Mouse (Mus musculus) heart, adult 2 months (tissue): ENCODE data around the gene Pgc. TPM values are rescaled to one million over a fixed set of nuclear protein-coding genes. Genes with fewer than 3 reads are reported as not detected.

Experiments
- DNase-seq, 2 experiments: peaks; one replicate each; pipeline ENCODE4 v3.0.0; 2021
- H3K27ac ChIP-seq: fragments of 200-600 bp; 2 replicates; pipeline ENCODE4 v1.8.1; 2022
- H3K27me3 ChIP-seq: fragments of 200-500 bp; 2 replicates; pipeline ENCODE4 v1.6.1; 2012; ENCODE audit warnings: mild to moderate bottlenecking, low read length, inconsistent platforms, mixed read lengths; ENCODE audit not compliant: control insufficient read depth, insufficient read depth
- H3K36me3 ChIP-seq: fragments of 200-500 bp; 2 replicates; pipeline ENCODE4 v1.6.1; 2012; ENCODE audit warnings: low read length, inconsistent platforms; ENCODE audit not compliant: control insufficient read depth, insufficient read depth
- H3K4me1 ChIP-seq: fragments of 200-500 bp; 2 replicates; pipeline ENCODE4 v1.6.1; 2011; ENCODE audit warnings: low read length; ENCODE audit not compliant: control insufficient read depth, insufficient read depth
- H3K4me3 ChIP-seq: fragments of 200-600 bp; 2 replicates; pipeline ENCODE4 v1.8.1; 2022
- H3K79me2 ChIP-seq: fragments of 200-500 bp; replicated peaks from 2 replicates; pipeline ENCODE4 v1.6.1; 2012; ENCODE audit warnings: mild to moderate bottlenecking, inconsistent platforms, low read length, moderate library complexity, mixed read lengths; ENCODE audit not compliant: control insufficient read depth, insufficient read depth
- H3K9ac ChIP-seq: fragments of 200-500 bp; 2 replicates; pipeline ENCODE4 v1.6.1; 2012; ENCODE audit warnings: low read depth, mild to moderate bottlenecking, control low read depth, inconsistent platforms, low read length, mixed read lengths
- CTCF ChIP-seq: fragments of 200-600 bp; IDR thresholded peaks from 2 replicates; pipeline ENCODE4 v1.8.1; 2022; ENCODE audit warnings: antibody characterized with exemption, mild to moderate bottlenecking, moderate library complexity
- EP300 ChIP-seq: fragments of 200-500 bp; IDR thresholded peaks from 2 replicates; pipeline ENCODE4 v1.6.1; 2011; ENCODE audit warnings: low read depth, low read length, control low read depth; ENCODE audit not compliant: insufficient read depth
- POLR2A ChIP-seq: fragments of 200-500 bp; IDR thresholded peaks from 2 replicates; pipeline ENCODE4 v1.6.1; 2011; ENCODE audit warnings: mild to moderate bottlenecking, low read depth, low read length, control low read depth; ENCODE audit not compliant: insufficient read depth
- WGBS: fragments of 180-500 bp; shearing (Covaris S2); methylation state at CpG from one replicate; pipeline ENCODE4 v1.1.7; 2018; 5-methylcytosine and 5-hydroxymethylcytosine counted together
- intact Hi-C: fragments of 180-260 bp; cut with DNase I; formaldehyde crosslinking; loops from one replicate; pipeline ENCODE4 v1.15.1; 2025
- polyA plus RNA-seq: library from polyadenylated mRNA; depleted of rRNA; stranded (reverse); fragments of >200 nt; gene quantifications from 2 replicates; pipeline ENCODE4 v1.2.3, GENCODE M21; 2012
- total RNA-seq, 2 experiments: library from RNA; stranded (reverse); gene quantifications; 2 replicates each; pipeline ENCODE4 v1.2.3; 2021

The Pgc gene
- total and polyA plus RNA-seq, 3 experiments, result 0.59 TPM; not detected in 2

DNA sequence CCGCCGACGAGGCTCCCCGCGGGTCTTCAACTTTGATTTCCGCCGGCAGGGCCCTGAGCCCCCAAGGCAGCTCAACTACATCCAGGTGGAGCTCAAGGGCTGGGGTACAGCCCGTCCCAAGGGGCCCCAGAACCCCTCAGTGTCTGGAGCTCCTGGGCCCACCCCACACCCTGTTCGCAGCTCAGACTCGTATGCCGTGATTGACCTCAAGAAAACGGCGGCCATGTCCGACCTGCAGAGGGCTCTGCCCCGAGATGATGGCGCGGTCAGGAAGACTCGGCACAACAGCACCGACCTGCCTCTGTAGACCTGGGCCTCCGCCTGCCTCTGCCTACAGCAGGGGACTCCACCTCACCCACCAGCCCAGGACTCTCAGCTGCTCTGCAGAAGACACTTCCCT is 23.1 kb upstream of the Pgc start:
- Histone ChIP-seq H3K27me3 (no peaks in the 10 kb centered on the region), H3K36me3 (no peaks in the 10 kb centered on the region), H3K4me3 (no peak overlapping the region), H3K4me1 (no peaks in the 10 kb centered on the region), H3K79me2 (no peaks in the 10 kb centered on the region), H3K27ac (no peak overlapping the region), H3K9ac (no peak overlapping the region)
- intact Hi-C loops, result no loop called here
- TF ChIP-seq EP300 (no peak), CTCF (no peak), POLR2A (no peak)
- WGBS, result 68% methylated on average over 20 of the region's 20 CpGs
- no peak for DNase-seq

DNA sequence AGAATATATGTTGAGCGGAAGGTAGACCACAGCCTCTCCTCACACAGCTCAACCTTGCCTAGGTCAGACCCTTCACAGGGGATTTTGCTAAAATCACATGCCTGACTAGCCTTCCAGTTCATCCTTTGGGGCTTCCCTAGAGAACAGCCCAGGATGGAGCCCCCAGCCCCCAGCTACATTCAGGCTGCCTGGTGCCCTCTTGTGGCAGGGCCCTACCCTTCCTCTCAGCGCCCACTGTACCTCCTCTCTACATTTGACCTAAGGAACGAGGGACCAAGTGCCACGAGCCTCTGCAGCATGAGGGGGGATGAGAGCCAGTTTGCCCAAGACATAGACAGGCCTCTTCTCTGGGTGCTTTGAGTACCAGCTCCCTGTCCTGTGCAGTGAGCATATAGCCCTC is 21.9 kb upstream of the Pgc start:
- Histone ChIP-seq H3K79me2 (no peaks in the 10 kb centered on the region), H3K36me3 (no peaks in the 10 kb centered on the region), H3K27ac (no peak overlapping the region), H3K27me3 (no peaks in the 10 kb centered on the region), H3K9ac (no peak overlapping the region), H3K4me1 (no peaks in the 10 kb centered on the region), H3K4me3 (no peak overlapping the region)
- WGBS, result 79% methylated on average over 4 of the region's 4 CpGs
- TF ChIP-seq CTCF (peak; percentile 41), POLR2A (no peak)
- DNase-seq, result no peak
- intact Hi-C loops, result no loop called here

DNA sequence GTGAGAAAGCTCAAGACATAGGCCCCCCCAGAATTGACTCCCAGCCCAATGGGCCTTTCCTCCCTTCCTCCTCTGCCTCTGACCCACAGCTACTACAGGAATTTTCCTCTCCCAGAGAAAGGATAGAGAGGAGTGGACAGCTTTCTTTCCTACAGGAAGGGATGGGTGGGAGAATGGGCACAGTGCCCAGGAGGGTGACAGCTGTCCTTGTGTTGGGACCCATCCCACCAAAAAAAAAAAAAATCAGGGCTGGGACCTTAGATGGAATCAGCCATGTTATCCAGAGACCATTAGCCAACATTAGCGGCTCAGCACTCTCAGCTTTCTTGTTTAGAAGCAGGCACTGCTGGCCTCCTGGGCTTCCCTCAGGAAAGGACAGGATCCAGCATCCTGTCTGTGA is 20.4 kb upstream of the Pgc start:
- no peak for DNase-seq
- Histone ChIP-seq H3K36me3 (no peaks in the 10 kb centered on the region), H3K27ac (no peak overlapping the region), H3K79me2 (no peaks in the 10 kb centered on the region), H3K4me1 (no peaks in the 10 kb centered on the region), H3K27me3 (no peaks in the 10 kb centered on the region), H3K4me3 (no peak overlapping the region), H3K9ac (no peak overlapping the region)
- no peak for TF ChIP-seq CTCF
- no peak for TF ChIP-seq POLR2A
- no peak for TF ChIP-seq EP300
- 32% methylated on average over 1 of the region's 1 CpGs for WGBS
- intact Hi-C loops, result no loop called here

DNA sequence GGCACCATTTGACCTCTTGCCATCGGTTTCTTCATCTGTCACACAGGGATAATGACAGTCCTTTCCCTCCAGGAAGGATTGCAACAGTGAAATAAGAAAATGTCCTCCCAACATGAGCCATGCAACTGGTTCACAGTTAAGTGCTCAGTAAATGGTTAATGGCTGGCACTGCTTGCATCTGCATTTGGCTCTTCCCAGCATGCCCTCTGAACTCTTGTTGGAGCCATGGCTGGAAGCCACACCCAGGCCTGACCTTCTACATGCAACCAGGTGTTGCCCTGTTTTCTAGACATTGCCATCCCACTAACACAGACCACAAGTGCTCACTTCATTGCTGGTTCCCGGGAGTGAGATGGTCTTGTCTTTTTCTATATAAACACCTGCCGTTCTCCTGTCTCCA is 18.7 kb upstream of the Pgc start:
- intact Hi-C loops, result no loop called here
- no peak overlapping the region for H3K9ac ChIP-seq
- no peaks in the 10 kb centered on the region for H3K4me1 ChIP-seq
- H3K27me3 ChIP-seq, result no peaks in the 10 kb centered on the region
- no peaks in the 10 kb centered on the region for H3K36me3 ChIP-seq
- no peak for DNase-seq
- H3K79me2 ChIP-seq, result no peaks in the 10 kb centered on the region
- WGBS, result 80% methylated on average over 3 of the region's 3 CpGs
- H3K27ac ChIP-seq, result no peak overlapping the region
- no peak overlapping the region for H3K4me3 ChIP-seq
- TF ChIP-seq CTCF (no peak), POLR2A (no peak), EP300 (no peak)

DNA sequence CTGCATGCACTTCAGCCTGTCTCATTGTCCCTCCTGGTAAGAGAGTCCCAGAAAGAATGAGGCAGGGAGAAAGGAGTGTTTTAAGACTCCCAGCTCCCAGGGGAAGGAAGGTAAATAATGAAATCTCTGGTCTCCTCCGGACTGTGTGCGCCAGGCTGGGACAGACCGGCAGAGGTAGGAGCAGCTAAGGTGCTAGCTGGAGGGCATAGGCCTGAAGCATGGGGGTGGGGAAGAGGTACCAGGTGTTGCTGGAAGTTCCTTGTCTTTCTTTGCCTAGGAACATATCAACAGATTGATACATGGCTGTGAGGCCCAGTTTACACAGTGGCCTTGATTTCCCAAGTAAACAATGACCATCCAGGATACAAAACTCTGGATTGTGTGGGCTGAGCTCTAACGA is 17.7 kb upstream of the Pgc start:
- no peaks in the 10 kb centered on the region for H3K79me2 ChIP-seq
- intact Hi-C loops, result no loop called here
- no peak overlapping the region for H3K9ac ChIP-seq
- no peaks in the 10 kb centered on the region for H3K27me3 ChIP-seq
- no peak overlapping the region for H3K4me3 ChIP-seq
- TF ChIP-seq CTCF (no peak), POLR2A (no peak), EP300 (no peak)
- no peak for DNase-seq
- H3K27ac ChIP-seq, result no peak overlapping the region
- H3K36me3 ChIP-seq, result no peaks in the 10 kb centered on the region
- WGBS, result 51% methylated on average over 4 of the region's 4 CpGs
- H3K4me1 ChIP-seq, result no peaks in the 10 kb centered on the region

DNA sequence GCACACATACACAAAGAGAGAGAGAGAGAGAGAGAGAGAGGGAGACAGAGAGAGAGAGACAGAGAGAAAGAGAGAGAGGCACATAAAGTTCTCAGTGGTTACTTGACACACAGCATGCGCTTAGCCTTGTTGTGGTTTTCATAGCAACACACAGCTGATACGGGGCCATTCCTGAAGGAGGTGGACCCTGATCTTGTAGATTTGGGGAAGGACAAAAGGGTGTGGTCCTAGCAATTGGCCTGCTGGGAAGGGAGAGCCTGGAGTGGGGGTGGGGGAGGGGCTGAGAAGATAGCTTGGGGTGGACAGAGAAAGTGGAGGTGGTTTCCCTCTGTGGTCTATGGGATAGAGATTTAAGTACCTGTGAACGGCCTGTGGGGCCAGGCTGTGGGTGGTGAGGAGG is 16.6 kb upstream of the Pgc start:
- Histone ChIP-seq H3K27me3 (no peaks in the 10 kb centered on the region), H3K9ac (no peak overlapping the region), H3K4me1 (no peaks in the 10 kb centered on the region), H3K27ac (no peak overlapping the region), H3K36me3 (no peaks in the 10 kb centered on the region), H3K4me3 (no peak overlapping the region), H3K79me2 (no peaks in the 10 kb centered on the region)
- 74% methylated on average over 3 of the region's 3 CpGs for WGBS
- DNase-seq, result no peak
- intact Hi-C loops, result no loop called here
- TF ChIP-seq CTCF (no peak), EP300 (no peak), POLR2A (no peak)

DNA sequence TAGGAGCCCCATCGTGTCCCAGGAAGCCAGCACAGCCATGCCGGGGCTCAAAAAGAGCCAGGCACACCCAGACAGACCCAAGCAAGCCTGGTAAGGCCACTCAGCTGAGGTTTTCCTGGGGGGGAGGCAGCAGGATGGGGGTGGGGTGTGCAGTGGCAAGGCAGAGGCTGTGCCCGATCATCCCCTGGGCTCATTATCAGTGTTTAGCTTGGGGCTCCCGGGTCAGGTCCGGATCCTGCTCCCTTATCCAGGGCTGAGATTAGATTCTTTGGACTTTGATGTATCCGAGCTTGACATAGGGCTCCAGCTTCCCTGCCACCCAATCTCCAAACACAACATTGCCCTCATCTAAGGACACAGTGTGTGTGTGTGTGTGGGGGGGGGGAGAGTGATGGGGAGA is 14.8 kb upstream of the Pgc start:
- Histone ChIP-seq H3K4me3 (no peak overlapping the region), H3K9ac (no peak overlapping the region), H3K79me2 (no peaks in the 10 kb centered on the region), H3K27me3 (no peaks in the 10 kb centered on the region), H3K4me1 (no peaks in the 10 kb centered on the region), H3K36me3 (no peaks in the 10 kb centered on the region), H3K27ac (no peak overlapping the region)
- intact Hi-C loops, result no loop called here
- 30% methylated on average over 6 of the region's 6 CpGs for WGBS
- no peak for DNase-seq
- TF ChIP-seq POLR2A, result no peak
- TF ChIP-seq CTCF, result no peak
- no peak for TF ChIP-seq EP300
